Mouse (Mus musculus) Patski (cell line): ENCODE results near the gene Zfp59. TPM values are rescaled to one million over a fixed set of nuclear protein-coding genes. Genes with fewer than 3 reads are reported as not detected.

Source experiments
- ATAC-seq: fragments of 100-300 bp; one replicate; pipeline ENCODE4 v1.8.0; 2021
- CTCF ChIA-PET: fragments of 350-600 bp; sonication (Branson Sonifier 250); formaldehyde crosslinking; loops from one replicate; lab custom pipeline; 2022; ENCODE audit warnings: inconsistent platforms; lab: Charles Lee
- POLR2A ChIA-PET: fragments of 350-600 bp; sonication (Branson Sonifier 250); formaldehyde crosslinking; loops from one replicate; lab custom pipeline; 2022; ENCODE audit warnings: antibody characterized with exemption, inconsistent platforms; lab: Charles Lee
- DNase-seq: peaks from one replicate; pipeline ENCODE4 v3.0.0-alpha.2; 2011; ENCODE audit warnings: low read depth, low spot score
- H3K27me3 ChIP-seq: fragments of 371-371 bp; one replicate; pipeline ENCODE4 v1.5.1; 2021
- CTCF ChIP-seq: fragments of 100-300 bp; IDR thresholded peaks from one replicate; pipeline ENCODE4 v1.5.1; 2021
- in situ Hi-C: fragments of 300-500 bp; cut with MboI; formaldehyde crosslinking; loops from 3 replicates; pipeline ENCODE4 v1.11.1; 2018; ENCODE audit warnings: low pct_unique_long_range_greater_than_20kb, mixed read lengths
- polyA plus RNA-seq: library from polyadenylated mRNA; unstranded; gene quantifications from one replicate; pipeline ENCODE4 v1.2.3, GENCODE M21; 2021

Zfp59 gene
- polyA plus RNA-seq, 1 experiment from 2014 or later, result 5.4 TPM

- no peaks in the 10 kb centered on the region for H3K27me3 ChIP-seq
- TF ChIP-seq CTCF, result no peak
- ChIA-PET CTCF (no interaction called here), POLR2A (no interaction called here)
- ATAC-seq (no peak), DNase-seq (no peak)
- in situ Hi-C loops, result no loop called here
Observed at GRCm38 (mm10) chr7:27881721-27882120, 43.3 kb downstream of the Zfp59 start.

DNA sequence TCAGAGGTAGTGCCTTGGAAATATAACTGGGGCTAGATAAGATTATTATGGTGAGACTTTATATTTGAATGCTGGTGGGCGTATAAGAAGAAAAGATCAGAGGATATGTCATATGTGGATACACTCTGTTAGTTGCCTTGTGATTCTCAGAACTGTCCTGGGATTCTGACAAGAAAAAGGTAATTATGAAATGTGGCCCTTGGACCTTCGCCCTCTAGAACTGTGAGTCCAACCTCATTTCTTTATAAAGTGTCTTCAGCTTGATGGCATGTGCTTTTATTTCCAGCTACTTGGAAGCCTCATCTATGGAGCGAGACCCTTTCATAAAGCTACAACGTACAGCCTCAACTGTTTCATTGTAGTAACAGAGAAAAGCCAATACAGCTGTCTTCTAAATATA lies 62.2 kb downstream of the Zfp59 start:
- POLR2A ChIA-PET, result no interaction called here
- in situ Hi-C loops, result no loop called here
- no peak for DNase-seq
- TF ChIP-seq CTCF, result no peak
- CTCF ChIA-PET, result no interaction called here
- no peak for ATAC-seq
- no peaks in the 10 kb centered on the region for H3K27me3 ChIP-seq

DNA sequence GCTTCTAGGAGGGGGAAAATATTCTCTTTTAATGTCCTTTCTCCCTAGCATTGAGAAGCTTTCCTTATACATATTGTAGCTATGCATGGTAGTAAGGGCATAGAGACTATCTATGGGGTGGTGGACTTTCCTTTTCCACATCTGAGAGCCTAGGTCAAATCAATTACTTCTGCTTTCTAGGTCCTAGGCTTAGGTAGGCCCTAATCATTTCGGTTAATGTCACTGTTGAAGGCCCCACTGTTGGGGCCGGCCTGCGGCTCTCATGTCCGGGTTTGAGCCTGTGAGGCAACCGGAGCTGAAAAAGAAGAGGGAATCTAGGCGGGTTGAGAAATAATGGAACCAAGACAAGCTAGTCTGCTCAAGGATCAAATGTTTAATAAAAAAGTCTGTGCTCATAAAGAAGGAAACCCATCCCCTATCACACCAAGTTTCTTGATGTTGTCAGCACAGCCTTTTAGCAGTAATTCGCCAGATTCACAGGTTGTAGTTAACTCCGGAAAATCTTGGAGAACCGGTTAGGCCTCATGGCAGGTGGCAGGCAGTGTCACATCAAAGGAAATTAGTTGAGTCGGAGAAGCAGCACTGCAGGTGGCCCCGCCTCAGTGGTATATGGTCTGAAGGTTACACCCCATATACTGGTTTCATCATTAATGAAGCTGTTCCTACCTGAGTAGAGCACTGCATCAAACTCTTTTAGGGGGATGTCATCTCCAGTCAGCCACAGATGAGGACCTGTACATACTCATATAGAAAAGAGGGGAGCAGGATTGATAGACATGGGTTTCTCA lies 66.8 kb downstream of the Zfp59 start:
- no peak for ATAC-seq
- no peak for TF ChIP-seq CTCF
- ChIA-PET POLR2A (no interaction called here), CTCF (no interaction called here)
- in situ Hi-C loops, result no loop called here
- no peak for DNase-seq
- no peaks in the 10 kb centered on the region for H3K27me3 ChIP-seq

Other genes starting within 250 kb of the Zfp59 start
- gene Akt2, start 247.1 kb upstream of the Zfp59 start, polyA plus RNA-seq, result 71.9 TPM
- 0.12 TPM for gene Ttc9b, start 184.7 kb upstream of the Zfp59 start, polyA plus RNA-seq
- gene Map3k10, start 164.0 kb upstream of the Zfp59 start, polyA plus RNA-seq, result 34.0 TPM
- gene Zfp607b, start 149.3 kb upstream of the Zfp59 start, polyA plus RNA-seq, result 1.1 TPM
- gene Zfp60, start 107.2 kb upstream of the Zfp59 start, polyA plus RNA-seq, result 13.1 TPM
- gene Zfp626, start 31.4 kb upstream of the Zfp59 start, polyA plus RNA-seq, result 4.2 TPM
- 2.7 TPM for gene Zfp607a, start 18.9 kb downstream of the Zfp59 start, polyA plus RNA-seq
- gene Zfp974, start 90.9 kb downstream of the Zfp59 start, polyA plus RNA-seq, result 8.1 TPM
- 9.2 TPM for gene Zfp780b, start 140.6 kb downstream of the Zfp59 start, polyA plus RNA-seq
- 3.0 TPM for gene Zfp850, start 175.5 kb downstream of the Zfp59 start, polyA plus RNA-seq
- gene Psmc4, start 211.5 kb downstream of the Zfp59 start, polyA plus RNA-seq, result 176 TPM
- gene Fcgbp, start 232.6 kb downstream of the Zfp59 start, polyA plus RNA-seq, result 1.6 TPM